Mouse (Mus musculus) brain, embryonic 14.5 days (tissue): ENCODE measurements at regions not wholly inside any gene's neighbourhood (a gene's known extent, or its start where the extent isn't known, plus 50 kb on each side); places are given as distances from the start of the nearest gene placed in this dataset.

Source experiments
- CTCF ChIP-seq: fragments of 200-500 bp; IDR thresholded peaks from 2 replicates; pipeline ENCODE4 v1.5.1; 2012; ENCODE audit warnings: inconsistent platforms, mild to moderate bottlenecking, moderate library complexity, borderline replicate concordance; ENCODE audit not compliant: insufficient read depth, insufficient read length; ENCODE audit errors: extremely low read depth
- POLR2A ChIP-seq: fragments of 200-500 bp; IDR thresholded peaks from 2 replicates; pipeline ENCODE4 v1.6.1; 2012; ENCODE audit warnings: mild to moderate bottlenecking, inconsistent platforms, borderline replicate concordance; ENCODE audit not compliant: poor library complexity, insufficient read depth, insufficient read length, severe bottlenecking; ENCODE audit errors: extremely low read depth

DNA sequence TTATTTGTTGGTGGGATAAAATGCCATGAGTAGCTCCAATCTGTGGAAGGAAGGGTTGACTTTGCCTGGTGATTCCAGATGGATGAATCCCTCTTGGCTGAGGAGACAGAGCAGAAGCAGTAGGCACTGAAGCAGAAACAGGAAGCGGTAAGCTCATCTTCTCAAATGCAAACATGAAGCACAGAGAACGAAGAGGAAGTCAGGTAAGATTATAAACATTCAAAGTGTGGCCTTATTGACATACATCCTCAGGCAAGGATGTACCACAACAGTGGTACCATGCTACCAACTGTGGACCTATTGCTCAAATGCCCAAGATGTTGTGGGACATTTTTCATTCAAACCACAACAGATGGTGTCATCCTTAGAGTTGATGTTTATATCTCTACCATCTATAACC lies 608.4 kb upstream of the Fam92a start:
- TF ChIP-seq CTCF (no peak), POLR2A (no peak)
